Mouse (Mus musculus) liver, adult 2 months (tissue): ENCODE results near the gene Got1. TPM values are rescaled to one million over a fixed set of nuclear protein-coding genes. Genes with fewer than 3 reads are reported as not detected.
A peak's percentile ranks its signal among the peaks of the same experiment; 100 is the strongest.
"Not testable (repeated sequence)": the region's sequence is repeated elsewhere in the genome, so short reads cannot be mapped to it uniquely, and the experiment has no call there.

Experiments used
- DNase-seq: peaks from one replicate; pipeline ENCODE4 v3.0.0-alpha.2; 2011; ENCODE audit warnings: low read depth, low spot score; ENCODE audit errors: extremely low read depth
- H3K27ac ChIP-seq: fragments of 200-500 bp; replicated peaks from 2 replicates; pipeline ENCODE4 v1.5.1; 2012; ENCODE audit warnings: low read depth, mild to moderate bottlenecking, control low read depth, inconsistent platforms, low read length; ENCODE audit not compliant: insufficient read depth
- H3K27me3 ChIP-seq: fragments of 200-500 bp; 2 replicates; pipeline ENCODE4 v1.6.1; 2012; ENCODE audit warnings: mild to moderate bottlenecking, moderate library complexity, low read length, inconsistent platforms; ENCODE audit not compliant: control insufficient read depth, insufficient read depth
- H3K36me3 ChIP-seq: fragments of 200-500 bp; 2 replicates; pipeline ENCODE4 v1.6.1; 2012; ENCODE audit warnings: low read length, inconsistent platforms; ENCODE audit not compliant: control insufficient read depth, insufficient read depth
- H3K4me1 ChIP-seq: fragments of 200-500 bp; 2 replicates; pipeline ENCODE4 v1.6.1; 2011; ENCODE audit warnings: low read length; ENCODE audit not compliant: control insufficient read depth, insufficient read depth
- H3K4me3 ChIP-seq: fragments of 200-500 bp; 2 replicates; pipeline ENCODE4 v1.5.1; 2011; ENCODE audit warnings: low read depth, mild to moderate bottlenecking, control low read depth, low read length, moderate library complexity; ENCODE audit not compliant: insufficient read depth
- H3K79me2 ChIP-seq: fragments of 200-500 bp; 2 replicates; pipeline ENCODE4 v1.6.1; 2012; ENCODE audit warnings: inconsistent platforms, mild to moderate bottlenecking, low read length, moderate library complexity; ENCODE audit not compliant: control insufficient read depth, insufficient read depth
- H3K9ac ChIP-seq: fragments of 200-500 bp; 2 replicates; pipeline ENCODE4 v1.6.1; 2012; ENCODE audit warnings: low read depth, mild to moderate bottlenecking, control low read depth, inconsistent platforms, low read length
- CTCF ChIP-seq: fragments of 200-500 bp; IDR thresholded peaks from 2 replicates; pipeline ENCODE4 v1.5.1; 2011; ENCODE audit warnings: low read depth, low read length, control low read depth
- POLR2A ChIP-seq: fragments of 200-500 bp; IDR thresholded peaks from 2 replicates; pipeline ENCODE4 v1.6.1; 2011; ENCODE audit warnings: low read length, control low read depth; ENCODE audit not compliant: insufficient read depth; ENCODE audit errors: extremely low read depth
- WGBS: fragments of 180-500 bp; shearing (Covaris S2); methylation state at CpG from one replicate; pipeline ENCODE4 v1.1.7; 2018; 5-methylcytosine and 5-hydroxymethylcytosine counted together
- polyA plus RNA-seq: library from polyadenylated mRNA; depleted of rRNA; stranded (reverse); fragments of >200 nt; gene quantifications from 2 replicates; pipeline ENCODE4 v1.2.3, GENCODE M21; 2012
- total RNA-seq: library from RNA; depleted of rRNA; stranded (reverse); fragments of >200 nt; gene quantifications from 2 replicates; pipeline ENCODE4 v1.2.3, GENCODE M21; 2014

Got1 gene
- total and polyA plus RNA-seq, 2 experiments, result 206 to 272 TPM

DNA sequence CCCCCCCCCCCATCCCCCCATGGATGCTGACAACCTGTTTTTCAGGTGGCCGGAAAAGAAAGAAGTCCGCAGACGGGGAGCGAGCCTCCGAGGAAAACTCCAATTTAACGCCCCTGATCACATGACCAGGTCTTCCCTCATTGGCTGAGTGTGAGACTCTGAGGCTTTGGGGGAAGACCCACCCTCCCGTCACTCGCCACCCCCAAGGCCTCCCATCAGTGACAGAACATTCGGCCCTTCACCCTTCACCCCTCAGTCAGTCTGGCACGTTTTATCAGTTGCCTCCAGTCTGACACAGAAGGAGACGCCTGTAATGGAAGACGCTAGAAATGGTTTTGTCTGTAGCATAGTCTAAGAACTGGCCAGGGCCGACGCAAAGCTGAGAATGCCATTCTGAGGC is 29.5 kb downstream of the Got1 start:
- TF ChIP-seq POLR2A (no peak), CTCF (no peak)
- Histone ChIP-seq H3K79me2 (no peaks in the 10 kb centered on the region), H3K4me3 (no peak overlapping the region), H3K9ac (no peak overlapping the region), H3K36me3 (peaks cover 9% of the 10 kb centered on the region), H3K27me3 (no peaks in the 10 kb centered on the region), H3K4me1 (peaks cover 2% of the 10 kb centered on the region; the same call in 1 of the 2 replicates), H3K27ac (no peak overlapping the region)
- no peak for DNase-seq
- 27% methylated on average over 14 of the region's 14 CpGs for WGBS

DNA sequence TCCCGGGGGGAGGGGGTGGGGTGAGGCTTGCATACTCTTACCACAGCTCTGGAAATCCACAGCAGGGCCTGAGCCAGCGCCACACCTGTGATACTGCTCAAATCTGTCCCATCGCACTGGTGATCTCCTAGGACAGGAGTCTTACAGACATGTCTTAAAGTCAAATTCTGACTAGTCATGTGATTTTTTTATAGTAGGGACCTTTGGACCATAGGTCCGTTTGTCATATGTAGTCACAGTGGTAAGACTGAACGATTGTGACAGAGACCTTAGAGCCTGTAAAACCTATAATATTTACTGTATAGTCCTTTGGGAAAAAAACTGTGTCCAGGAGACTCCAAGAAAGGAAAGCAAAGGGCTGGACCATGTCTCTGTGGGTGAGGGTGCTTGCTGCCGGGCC is 30.5 kb downstream of the Got1 start:
- TF ChIP-seq CTCF, result no peak
- no peak for TF ChIP-seq POLR2A

GRCm38 (mm10) chr19:43493316-43493715 is 31.1 kb downstream of the Got1 start:
- not testable (repeated sequence) for H3K4me1 ChIP-seq, H3K36me3 ChIP-seq, DNase-seq, H3K27me3 ChIP-seq, H3K9ac ChIP-seq, H3K27ac ChIP-seq, H3K4me3 ChIP-seq, H3K79me2 ChIP-seq
- WGBS, result 72% methylated on average over 1 of the region's 1 CpGs

More for the DNA sequence above, 30.5 kb downstream of the Got1 start:
- WGBS, result 65% methylated on average over 6 of the region's 6 CpGs
- H3K4me1 ChIP-seq, result peaks cover 2% of the 10 kb centered on the region; the same call in 1 of the 2 replicates
- DNase-seq, result no peak
- H3K79me2 ChIP-seq, result no peaks in the 10 kb centered on the region
- no peaks in the 10 kb centered on the region; the same call in 1 of the 2 replicates for H3K36me3 ChIP-seq
- no peak overlapping the region for H3K27ac ChIP-seq
- no peak overlapping the region for H3K9ac ChIP-seq
- no peaks in the 10 kb centered on the region for H3K27me3 ChIP-seq
- H3K4me3 ChIP-seq, result no peak overlapping the region

DNA sequence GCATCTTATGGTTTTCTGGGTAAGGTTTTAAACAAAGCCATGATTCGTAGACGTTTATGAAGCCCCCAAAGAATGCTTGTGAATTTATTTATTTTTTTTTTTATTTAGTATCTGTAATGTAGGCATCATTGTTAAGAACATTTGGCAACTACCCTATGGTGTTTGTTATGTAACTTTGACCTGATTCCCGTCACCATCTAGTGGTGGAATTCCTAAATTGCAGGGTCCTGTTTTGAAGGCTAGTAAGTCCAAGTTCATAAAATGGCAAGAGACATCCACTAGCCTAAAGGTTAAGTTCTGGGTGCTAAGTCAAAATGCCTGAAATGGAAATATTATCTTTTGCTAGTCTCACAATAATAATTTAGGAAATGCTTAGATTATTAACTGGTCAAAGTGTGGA is 37.0 kb downstream of the Got1 start:
- no peak overlapping the region for H3K27ac ChIP-seq
- peak; percentile 72 for DNase-seq
- H3K9ac ChIP-seq, result no peak overlapping the region
- H3K4me3 ChIP-seq, result no peak overlapping the region
- no peaks in the 10 kb centered on the region for H3K27me3 ChIP-seq
- TF ChIP-seq CTCF (peak; percentile 56), POLR2A (no peak)
- no peaks in the 10 kb centered on the region for H3K79me2 ChIP-seq
- H3K36me3 ChIP-seq, result no peaks in the 10 kb centered on the region
- 24% methylated on average over 3 of the region's 3 CpGs for WGBS
- H3K4me1 ChIP-seq, result no peaks in the 10 kb centered on the region

GRCm38 (mm10) chr19:43480512-43480911 is 43.9 kb downstream of the Got1 start:
- H3K27me3 ChIP-seq, result no peaks in the 10 kb centered on the region
- no peak overlapping the region for H3K9ac ChIP-seq
- H3K36me3 ChIP-seq, result no peaks in the 10 kb centered on the region
- H3K4me3 ChIP-seq, result no peak overlapping the region
- H3K79me2 ChIP-seq, result no peaks in the 10 kb centered on the region
- TF ChIP-seq CTCF (no peak), POLR2A (no peak)
- WGBS, result 62% methylated on average over 9 of the region's 9 CpGs
- no peak for DNase-seq
- no peak overlapping the region for H3K27ac ChIP-seq
- no peaks in the 10 kb centered on the region for H3K4me1 ChIP-seq

DNA sequence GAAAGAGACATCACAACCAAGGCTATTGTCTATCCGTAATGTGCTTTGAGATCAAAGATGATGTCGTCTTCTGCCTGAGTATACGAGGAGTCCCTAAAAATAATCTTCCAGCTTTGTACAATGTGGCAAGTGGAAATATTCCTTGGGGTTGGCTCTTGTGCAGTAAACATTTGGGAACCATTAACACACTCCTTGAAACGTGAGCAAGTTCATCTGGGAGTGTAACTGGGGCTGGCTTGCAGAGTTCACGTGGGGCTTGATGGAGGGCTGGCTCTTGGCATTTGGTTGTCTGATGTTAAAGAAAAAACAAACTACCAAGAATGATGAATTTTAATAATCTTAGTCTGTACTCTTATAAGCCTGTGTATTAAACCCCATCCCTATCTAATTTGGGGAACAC is 45.0 kb downstream of the Got1 start:
- Histone ChIP-seq H3K27ac (no peak overlapping the region), H3K4me1 (no peaks in the 10 kb centered on the region), H3K27me3 (no peaks in the 10 kb centered on the region), H3K36me3 (no peaks in the 10 kb centered on the region), H3K9ac (no peak overlapping the region), H3K4me3 (no peak overlapping the region), H3K79me2 (no peaks in the 10 kb centered on the region)
- no peak for DNase-seq
- TF ChIP-seq POLR2A (no peak), CTCF (no peak)
- 74% methylated on average over 5 of the region's 5 CpGs for WGBS
